Mouse (Mus musculus): Measurements from ENCODE around the gene Tmem60. TPM values are rescaled to one million over a fixed set of nuclear protein-coding genes. Genes with fewer than 3 reads are reported as not detected.

The Tmem60 gene
- polyA plus RNA-seq, 1 experiment from 2014 or later: 53.9 TPM

DNA sequence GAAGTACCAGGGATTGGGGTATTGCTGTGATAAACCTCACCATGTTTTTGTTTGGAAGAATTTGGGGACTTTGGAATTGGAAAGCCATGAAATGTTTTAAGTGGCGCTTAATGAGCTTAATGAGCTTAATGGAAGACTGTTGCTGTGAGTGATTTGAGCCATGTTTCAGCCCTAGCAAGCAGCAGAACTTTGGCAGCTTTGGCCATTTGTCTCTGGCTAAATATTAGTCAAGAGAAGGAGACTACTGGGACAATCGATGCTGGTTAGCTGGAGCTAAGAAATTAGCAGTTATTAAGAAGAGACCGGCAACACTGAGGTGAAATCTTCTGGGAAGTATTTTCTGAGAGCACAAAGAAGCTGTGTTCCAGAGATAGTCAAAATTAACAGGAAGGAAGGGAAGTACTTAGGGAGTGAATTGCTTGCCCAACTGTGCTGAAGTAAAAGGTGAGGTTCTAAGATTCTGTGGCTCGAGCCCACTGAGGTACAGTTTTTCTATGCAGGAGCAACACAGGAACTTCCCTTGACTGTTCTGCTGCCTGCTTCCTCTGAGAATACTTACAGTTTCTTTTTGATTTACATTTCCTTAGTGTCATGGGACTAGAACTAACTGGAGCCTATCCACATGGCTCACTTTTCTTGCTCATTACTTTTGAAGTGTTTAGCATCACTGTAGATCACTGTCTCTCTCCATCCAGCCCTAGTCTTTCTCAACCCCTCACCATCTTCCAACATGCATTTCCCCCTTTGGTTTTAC is 17.6 kb upstream of the Tmem60 start:
- Histone ChIP-seq H3K36me3 (ENCODE audit: insufficient read depth, low read length) (no peaks in the 10 kb centered on the region), H3K4me1 (ENCODE audit: insufficient read depth, low read length) (peaks cover 25% of the 10 kb centered on the region), H3K4me3 (ENCODE audit: low read length) (no peak overlapping the region), H3K27ac (ENCODE audit: low read length) (peak overlapping the region; percentile 62), H3K9ac (replicated peaks; ENCODE audit: low read length) (no peak overlapping the region), H3K27me3 (ENCODE audit: insufficient read depth, low read length) (no peaks in the 10 kb centered on the region), H3K4me2 (replicated peaks; ENCODE audit: low read depth, low read length) (no peak overlapping the region), H3K9me3 (ENCODE audit: low read length) (no peaks in the 10 kb centered on the region)
- WGBS: 58% methylated on average over 4 of the region's 4 CpGs
- ATAC-seq (ENCODE audit: low FRiP score, low TSS enrichment): peak; percentile 46; the same call in 1 of the 2 replicates

- peak overlapping the region; percentile 62 for H3K27ac ChIP-seq (ENCODE audit: low read length)
- no peak overlapping the region for H3K9ac ChIP-seq (replicated peaks; ENCODE audit: low read length)
- no peaks in the 10 kb centered on the region for H3K27me3 ChIP-seq (ENCODE audit: insufficient read depth, low read length)
- H3K36me3 ChIP-seq (ENCODE audit: insufficient read depth, low read length): no peaks in the 10 kb centered on the region
- peaks cover 25% of the 10 kb centered on the region for H3K4me1 ChIP-seq (ENCODE audit: insufficient read depth, low read length)
- no peak for ATAC-seq (ENCODE audit: low FRiP score, low TSS enrichment)
- no peak overlapping the region for H3K4me2 ChIP-seq (replicated peaks; ENCODE audit: low read depth, low read length)
- WGBS: 42% methylated on average over 2 of the region's 2 CpGs
- H3K9me3 ChIP-seq (ENCODE audit: low read length): no peaks in the 10 kb centered on the region
- no peak overlapping the region for H3K4me3 ChIP-seq (ENCODE audit: low read length)
Measured at GRCm38 (mm10) chr5:20865193-20865755, 16.7 kb upstream of the Tmem60 start.

- no peak for ATAC-seq (ENCODE audit: low FRiP score, low TSS enrichment)
- peaks cover 3% of the 10 kb centered on the region; the same call in 1 of the 2 replicates for H3K36me3 ChIP-seq (ENCODE audit: insufficient read depth, low read length)
- H3K27ac ChIP-seq (ENCODE audit: low read length): no peak overlapping the region
Measured at GRCm38 (mm10) chr5:20873146-20873545, 8.8 kb upstream of the Tmem60 start.

GRCm38 (mm10) chr5:20876934-20877426 is 5.0 kb upstream of the Tmem60 start:
- no peak overlapping the region for H3K27ac ChIP-seq (ENCODE audit: low read length)
- no peak overlapping the region for H3K4me2 ChIP-seq (replicated peaks; ENCODE audit: low read depth, low read length)
- H3K9ac ChIP-seq (replicated peaks; ENCODE audit: low read length): no peak overlapping the region
- H3K4me1 ChIP-seq (ENCODE audit: insufficient read depth, low read length): peaks cover 10% of the 10 kb centered on the region
- no peaks in the 10 kb centered on the region; the same call in 1 of the 2 replicates for H3K9me3 ChIP-seq (ENCODE audit: low read length)
- no peaks in the 10 kb centered on the region for H3K36me3 ChIP-seq (ENCODE audit: insufficient read depth, low read length)
- no peaks in the 10 kb centered on the region for H3K27me3 ChIP-seq (ENCODE audit: insufficient read depth, low read length)
- H3K4me3 ChIP-seq (ENCODE audit: low read length): no peak overlapping the region
- 42% methylated on average over 1 of the region's 1 CpGs for WGBS
- no peak for ATAC-seq (ENCODE audit: low FRiP score, low TSS enrichment)

More at GRCm38 (mm10) chr5:20873146-20873545, 8.8 kb upstream of the Tmem60 start:
- 66% methylated on average over 1 of the region's 1 CpGs for WGBS
- Histone ChIP-seq H3K4me2 (replicated peaks; ENCODE audit: low read depth, low read length) (no peak overlapping the region), H3K4me1 (ENCODE audit: insufficient read depth, low read length) (0 out of 2 replicates have a peak, but pooled peaks cover 3% of the 10 kb centered on the region), H3K27me3 (ENCODE audit: insufficient read depth, low read length) (no peaks in the 10 kb centered on the region), H3K9me3 (ENCODE audit: low read length) (no peaks in the 10 kb centered on the region; the same call in 1 of the 2 replicates), H3K4me3 (ENCODE audit: low read length) (no peak overlapping the region), H3K9ac (replicated peaks; ENCODE audit: low read length) (no peak overlapping the region)

- peak overlapping the region; percentile 90 for H3K4me3 ChIP-seq (ENCODE audit: low read length)
- H3K9ac ChIP-seq (replicated peaks; ENCODE audit: low read length): peak overlapping the region; percentile 63
- 60% methylated on average over 2 of the region's 2 CpGs for WGBS
- H3K27ac ChIP-seq (ENCODE audit: low read length): no peak overlapping the region
- H3K4me2 ChIP-seq (replicated peaks; ENCODE audit: low read depth, low read length): peak overlapping the region; percentile 65
- H3K27me3 ChIP-seq (ENCODE audit: insufficient read depth, low read length): no peaks in the 10 kb centered on the region
- H3K36me3 ChIP-seq (ENCODE audit: insufficient read depth, low read length): 0 out of 2 replicates have a peak, but pooled peaks cover under 1% of the 10 kb centered on the region
- peaks cover 25% of the 10 kb centered on the region for H3K4me1 ChIP-seq (ENCODE audit: insufficient read depth, low read length)
- H3K9me3 ChIP-seq (ENCODE audit: low read length): no peaks in the 10 kb centered on the region
- no peak for ATAC-seq (ENCODE audit: low FRiP score, low TSS enrichment)
Measured at GRCm38 (mm10) chr5:20880386-20880785, 1.6 kb upstream of the Tmem60 start.

- H3K9me3 ChIP-seq (ENCODE audit: low read length): no peaks in the 10 kb centered on the region
- H3K36me3 ChIP-seq (ENCODE audit: insufficient read depth, low read length): peaks cover 7% of the 10 kb centered on the region; the same call in 1 of the 2 replicates
- no peak; the same call in 1 of the 2 replicates for ATAC-seq (ENCODE audit: low FRiP score, low TSS enrichment)
- 1% methylated on average over 39 of the region's 64 CpGs for WGBS
- H3K4me1 ChIP-seq (ENCODE audit: insufficient read depth, low read length): peaks cover 25% of the 10 kb centered on the region
- H3K4me2 ChIP-seq (replicated peaks; ENCODE audit: low read depth, low read length): peak overlapping the region; percentile 65
- H3K27ac ChIP-seq (ENCODE audit: low read length): peak overlapping the region; percentile 92
- peak overlapping the region; percentile 88 for H3K9ac ChIP-seq (replicated peaks; ENCODE audit: low read length)
- H3K4me3 ChIP-seq (ENCODE audit: low read length): peak overlapping the region; percentile 90
- H3K27me3 ChIP-seq (ENCODE audit: insufficient read depth, low read length): no peaks in the 10 kb centered on the region
Measured at GRCm38 (mm10) chr5:20880797-20881775, 905 bp upstream of the Tmem60 start.

- WGBS: 76% methylated on average over 4 of the region's 4 CpGs
- H3K4me2 ChIP-seq (replicated peaks; ENCODE audit: low read depth, low read length): peak overlapping the region; percentile 61; the same call in 1 of the 2 replicates
Measured at GRCm38 (mm10) chr5:20884036-20884620, 2.1 kb downstream of the Tmem60 start.

GRCm38 (mm10) chr5:20897446-20898167 is 15.6 kb downstream of the Tmem60 start:
- Histone ChIP-seq H3K4me1 (ENCODE audit: insufficient read depth, low read length) (no peaks in the 10 kb centered on the region), H3K36me3 (ENCODE audit: insufficient read depth, low read length) (peaks cover 34% of the 10 kb centered on the region), H3K9ac (replicated peaks; ENCODE audit: low read length) (no peak overlapping the region), H3K27me3 (ENCODE audit: insufficient read depth, low read length) (no peaks in the 10 kb centered on the region), H3K9me3 (ENCODE audit: low read length) (no peaks in the 10 kb centered on the region), H3K4me2 (replicated peaks; ENCODE audit: low read depth, low read length) (no peak overlapping the region), H3K4me3 (ENCODE audit: low read length) (no peak overlapping the region), H3K27ac (ENCODE audit: low read length) (no peak overlapping the region)
- WGBS: 94% methylated on average over 2 of the region's 2 CpGs
- no peak for ATAC-seq (ENCODE audit: low FRiP score, low TSS enrichment)

More at GRCm38 (mm10) chr5:20884036-20884620, 2.1 kb downstream of the Tmem60 start:
- Histone ChIP-seq H3K4me1 (ENCODE audit: insufficient read depth, low read length) (peaks cover 19% of the 10 kb centered on the region), H3K9me3 (ENCODE audit: low read length) (no peaks in the 10 kb centered on the region), H3K36me3 (ENCODE audit: insufficient read depth, low read length) (peaks cover 11% of the 10 kb centered on the region; the same call in 1 of the 2 replicates), H3K27ac (ENCODE audit: low read length) (no peak overlapping the region), H3K4me3 (ENCODE audit: low read length) (no peak overlapping the region), H3K9ac (replicated peaks; ENCODE audit: low read length) (peak overlapping the region; percentile 46; the same call in 1 of the 2 replicates), H3K27me3 (ENCODE audit: insufficient read depth, low read length) (no peaks in the 10 kb centered on the region)
- no peak for ATAC-seq (ENCODE audit: low FRiP score, low TSS enrichment)
